Mouse (Mus musculus): ENCODE measurements around the gene Chpt1. TPM values are rescaled to one million over a fixed set of nuclear protein-coding genes. Genes with fewer than 3 reads are reported as not detected.

The Chpt1 gene
- polyA plus RNA-seq (2011; ENCODE audit: insufficient read depth, insufficient read length, low read depth, missing spikeins), result 17.9 and 18.0 TPM in 2 replicates

DNA sequence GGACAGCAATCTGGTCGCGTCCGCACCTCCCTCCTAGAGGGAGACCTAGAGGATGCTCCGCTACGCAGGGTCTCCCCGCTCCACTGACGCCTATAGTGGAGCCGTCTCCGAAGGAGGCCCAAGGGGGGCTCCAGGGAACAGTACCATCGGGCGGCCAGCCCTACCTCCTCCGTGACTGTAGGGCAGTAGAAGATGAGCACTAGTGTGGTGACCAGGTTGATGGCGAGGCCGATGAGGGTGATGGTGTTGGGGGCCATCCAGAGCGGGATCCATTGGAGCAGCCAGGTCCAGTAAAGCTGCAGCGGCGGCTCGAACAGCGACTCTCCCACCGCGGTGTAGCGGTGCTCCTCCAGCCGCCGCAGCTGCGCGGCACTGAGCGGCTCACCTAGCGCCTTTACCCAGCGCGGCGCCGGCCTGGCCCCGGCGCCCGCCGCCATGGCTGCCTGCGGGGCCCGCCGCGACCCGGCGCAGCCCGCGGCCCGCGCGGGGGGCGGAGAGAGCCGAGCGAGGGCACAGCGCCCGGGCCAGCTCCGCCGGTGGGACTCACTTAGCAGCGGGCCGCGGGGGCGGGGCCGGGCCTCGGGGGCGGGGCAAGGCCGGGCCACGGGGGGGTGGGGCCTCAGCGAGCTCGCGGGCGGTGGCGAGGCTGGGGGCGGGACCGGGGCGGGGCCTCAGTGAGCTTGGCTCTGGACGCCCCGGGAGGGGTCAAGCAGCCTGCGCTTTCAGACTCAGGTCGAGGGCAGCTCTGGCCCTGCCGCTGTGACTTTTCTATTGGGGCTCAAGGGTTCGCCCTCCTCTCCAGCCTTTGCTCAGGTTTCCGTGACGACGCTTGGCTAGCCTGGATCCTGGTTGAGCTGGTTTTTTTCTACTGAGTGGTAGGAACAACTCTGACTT is at the start of gene Chpt1:
TSS of gene Chpt1 (minus strand) at position 653 of the 894 bp plus-strand sequence.
- Histone ChIP-seq H3K9me3 (replicated peaks; ENCODE audit: control insufficient read depth, insufficient read depth, low read length, poor library complexity, severe bottlenecking) (no peaks in the 10 kb centered on the region), H3K36me3 (ENCODE audit: control insufficient read depth, insufficient read depth, low read length, poor library complexity, severe bottlenecking) (no peaks in the 10 kb centered on the region), H3K9ac (ENCODE audit: low read depth, poor library complexity, severe bottlenecking) (peak within 1 kb of the TSS; percentile 78), H3K4me3 (ENCODE audit: low read depth, low read length) (peak within 1 kb of the TSS; percentile 93), H3K27me3 (ENCODE audit: control insufficient read depth, insufficient read depth, low read length, poor library complexity, severe bottlenecking) (no peaks in the 10 kb centered on the region), H3K4me1 (ENCODE audit: control insufficient read depth, insufficient read depth, low read length) (peaks cover 4% of the 10 kb centered on the region), H3K27ac (ENCODE audit: insufficient read depth, low read length) (0 out of 2 replicates have a peak within 1 kb of the TSS, but pooled peaks have one; percentile 12)
- no peak for TF ChIP-seq CTCF (IDR thresholded peaks at IDR 0.05; ENCODE audit: low read depth, low read length)
- peak; percentile 13 for TF ChIP-seq POLR2A (IDR thresholded peaks at IDR 0.05; ENCODE audit: insufficient read depth, low read length)
- TF ChIP-seq EP300 (IDR thresholded peaks at IDR 0.05; ENCODE audit: insufficient read depth, low read depth, low read length), result no peak

DNA sequence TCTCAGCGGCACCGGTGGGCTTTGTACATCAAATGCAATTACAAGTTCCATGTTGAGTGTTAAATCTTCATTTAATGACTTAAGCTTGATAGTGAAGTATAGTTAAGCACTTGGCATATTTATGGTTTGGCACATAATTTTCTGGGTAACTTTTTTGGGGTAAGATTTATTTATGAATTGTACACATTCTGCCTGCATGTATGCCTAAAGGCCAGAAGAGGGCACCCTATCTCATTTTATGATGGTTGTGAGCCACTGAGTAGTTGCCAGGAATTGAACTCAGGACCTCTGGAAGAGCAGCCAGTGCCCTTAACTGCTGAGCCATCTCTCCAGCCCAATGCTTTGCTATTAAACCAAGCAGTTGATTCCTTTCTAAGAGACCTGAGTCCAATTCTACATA is 48.9 kb upstream of the Chpt1 start:
- no peak for TF ChIP-seq CTCF (IDR thresholded peaks at IDR 0.05; ENCODE audit: low read depth, low read length)
- TF ChIP-seq POLR2A (IDR thresholded peaks at IDR 0.05; ENCODE audit: insufficient read depth, low read length), result no peak
- no peak for TF ChIP-seq EP300 (IDR thresholded peaks at IDR 0.05; ENCODE audit: insufficient read depth, low read depth, low read length)
- H3K9ac ChIP-seq (ENCODE audit: low read depth, poor library complexity, severe bottlenecking), result no peak overlapping the region
- H3K9me3 ChIP-seq (replicated peaks; ENCODE audit: control insufficient read depth, insufficient read depth, low read length, poor library complexity, severe bottlenecking), result no peaks in the 10 kb centered on the region
- H3K4me3 ChIP-seq (ENCODE audit: low read depth, low read length), result no peak overlapping the region
- no peaks in the 10 kb centered on the region for H3K27me3 ChIP-seq (ENCODE audit: control insufficient read depth, insufficient read depth, low read length, poor library complexity, severe bottlenecking)
- H3K27ac ChIP-seq (ENCODE audit: insufficient read depth, low read length), result no peak overlapping the region
- H3K4me1 ChIP-seq (ENCODE audit: control insufficient read depth, insufficient read depth, low read length), result peaks cover 2% of the 10 kb centered on the region
- no peaks in the 10 kb centered on the region for H3K36me3 ChIP-seq (ENCODE audit: control insufficient read depth, insufficient read depth, low read length, poor library complexity, severe bottlenecking)

DNA sequence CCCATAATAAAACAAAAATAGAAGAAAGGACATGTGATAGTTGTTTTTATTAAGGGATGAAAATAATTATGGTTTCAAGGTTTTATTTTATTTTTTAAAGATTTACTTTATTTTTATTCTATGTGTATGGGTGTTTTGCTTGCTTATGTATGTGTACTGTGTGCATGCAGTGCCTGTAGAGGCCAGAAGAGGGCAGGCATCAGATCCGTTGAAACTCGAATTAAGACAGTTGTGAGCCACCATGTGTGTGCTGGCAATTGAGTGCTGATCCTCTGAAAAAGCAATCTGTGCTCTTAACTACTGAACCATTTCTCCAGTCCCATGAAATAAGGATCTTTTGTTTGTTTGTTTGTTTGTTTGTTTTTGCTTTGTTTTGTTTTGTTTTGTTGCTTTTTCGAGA is 46.4 kb upstream of the Chpt1 start:
- H3K27ac ChIP-seq (ENCODE audit: insufficient read depth, low read length), result no peak overlapping the region
- H3K36me3 ChIP-seq (ENCODE audit: control insufficient read depth, insufficient read depth, low read length, poor library complexity, severe bottlenecking), result no peaks in the 10 kb centered on the region
- no peak overlapping the region for H3K9ac ChIP-seq (ENCODE audit: low read depth, poor library complexity, severe bottlenecking)
- H3K4me1 ChIP-seq (ENCODE audit: control insufficient read depth, insufficient read depth, low read length), result peaks cover 9% of the 10 kb centered on the region
- H3K9me3 ChIP-seq (replicated peaks; ENCODE audit: control insufficient read depth, insufficient read depth, low read length, poor library complexity, severe bottlenecking), result no peaks in the 10 kb centered on the region
- TF ChIP-seq EP300 (IDR thresholded peaks at IDR 0.05; ENCODE audit: insufficient read depth, low read depth, low read length) (no peak), POLR2A (IDR thresholded peaks at IDR 0.05; ENCODE audit: insufficient read depth, low read length) (no peak), CTCF (IDR thresholded peaks at IDR 0.05; ENCODE audit: low read depth, low read length) (peak; percentile 35)
- no peak overlapping the region for H3K4me3 ChIP-seq (ENCODE audit: low read depth, low read length)
- H3K27me3 ChIP-seq (ENCODE audit: control insufficient read depth, insufficient read depth, low read length, poor library complexity, severe bottlenecking), result no peaks in the 10 kb centered on the region

DNA sequence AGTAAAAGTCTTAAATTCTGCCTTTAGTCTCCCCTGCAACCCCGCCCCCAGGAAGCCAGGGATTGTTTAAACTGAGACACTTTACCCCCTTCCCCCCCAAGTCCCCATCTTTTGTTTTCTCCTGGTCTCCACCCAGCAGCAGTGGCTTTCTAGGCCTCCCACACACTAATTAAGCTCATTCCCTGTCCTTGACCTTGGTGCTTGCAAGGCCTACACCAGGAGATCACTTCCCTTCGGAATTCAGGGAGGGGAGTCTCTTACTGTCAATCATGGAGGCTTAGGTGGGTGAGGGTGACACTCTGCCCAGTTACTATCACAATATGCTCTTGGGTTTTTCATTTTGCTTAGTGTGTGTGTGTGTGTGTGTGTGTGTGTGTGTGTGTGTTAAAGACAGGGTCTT is 43.8 kb upstream of the Chpt1 start:
- Histone ChIP-seq H3K27ac (ENCODE audit: insufficient read depth, low read length) (no peak overlapping the region), H3K9me3 (replicated peaks; ENCODE audit: control insufficient read depth, insufficient read depth, low read length, poor library complexity, severe bottlenecking) (peaks cover 8% of the 10 kb centered on the region; the same call in 1 of the 2 replicates), H3K36me3 (ENCODE audit: control insufficient read depth, insufficient read depth, low read length, poor library complexity, severe bottlenecking) (no peaks in the 10 kb centered on the region), H3K4me3 (ENCODE audit: low read depth, low read length) (no peak overlapping the region), H3K27me3 (ENCODE audit: control insufficient read depth, insufficient read depth, low read length, poor library complexity, severe bottlenecking) (no peaks in the 10 kb centered on the region), H3K4me1 (ENCODE audit: control insufficient read depth, insufficient read depth, low read length) (peaks cover 9% of the 10 kb centered on the region), H3K9ac (ENCODE audit: low read depth, poor library complexity, severe bottlenecking) (no peak overlapping the region)
- TF ChIP-seq EP300 (IDR thresholded peaks at IDR 0.05; ENCODE audit: insufficient read depth, low read depth, low read length) (peak; percentile 90), CTCF (IDR thresholded peaks at IDR 0.05; ENCODE audit: low read depth, low read length) (no peak), POLR2A (IDR thresholded peaks at IDR 0.05; ENCODE audit: insufficient read depth, low read length) (no peak)

DNA sequence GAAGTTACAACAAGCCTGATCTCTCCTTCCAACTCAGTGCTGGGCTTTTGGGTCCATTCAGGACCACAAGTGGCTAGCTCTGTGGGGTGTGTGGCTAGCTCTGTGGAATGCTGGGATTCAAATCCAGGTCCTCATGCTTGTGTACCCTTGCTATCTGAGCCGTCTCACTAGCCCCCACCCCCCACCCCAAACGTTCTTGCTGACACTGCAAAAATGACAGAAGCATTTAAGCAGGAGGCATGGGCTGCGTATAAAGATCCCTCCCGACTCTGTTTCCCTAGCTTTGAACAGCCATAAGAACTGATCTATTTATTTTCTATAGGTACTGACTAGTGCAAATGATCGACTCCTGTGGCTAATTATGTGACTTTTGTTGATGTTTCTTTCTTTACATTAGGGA is 26.8 kb upstream of the Chpt1 start:
- Histone ChIP-seq H3K9ac (ENCODE audit: low read depth, poor library complexity, severe bottlenecking) (no peak overlapping the region), H3K36me3 (ENCODE audit: control insufficient read depth, insufficient read depth, low read length, poor library complexity, severe bottlenecking) (no peaks in the 10 kb centered on the region), H3K4me1 (ENCODE audit: control insufficient read depth, insufficient read depth, low read length) (no peaks in the 10 kb centered on the region), H3K27ac (ENCODE audit: insufficient read depth, low read length) (no peak overlapping the region), H3K9me3 (replicated peaks; ENCODE audit: control insufficient read depth, insufficient read depth, low read length, poor library complexity, severe bottlenecking) (0 out of 2 replicates have a peak, but pooled peaks cover 3% of the 10 kb centered on the region), H3K4me3 (ENCODE audit: low read depth, low read length) (no peak overlapping the region), H3K27me3 (ENCODE audit: control insufficient read depth, insufficient read depth, low read length, poor library complexity, severe bottlenecking) (no peaks in the 10 kb centered on the region; the same call in 1 of the 2 replicates)
- TF ChIP-seq CTCF (IDR thresholded peaks at IDR 0.05; ENCODE audit: low read depth, low read length), result no peak
- TF ChIP-seq POLR2A (IDR thresholded peaks at IDR 0.05; ENCODE audit: insufficient read depth, low read length), result no peak
- no peak for TF ChIP-seq EP300 (IDR thresholded peaks at IDR 0.05; ENCODE audit: insufficient read depth, low read depth, low read length)

DNA sequence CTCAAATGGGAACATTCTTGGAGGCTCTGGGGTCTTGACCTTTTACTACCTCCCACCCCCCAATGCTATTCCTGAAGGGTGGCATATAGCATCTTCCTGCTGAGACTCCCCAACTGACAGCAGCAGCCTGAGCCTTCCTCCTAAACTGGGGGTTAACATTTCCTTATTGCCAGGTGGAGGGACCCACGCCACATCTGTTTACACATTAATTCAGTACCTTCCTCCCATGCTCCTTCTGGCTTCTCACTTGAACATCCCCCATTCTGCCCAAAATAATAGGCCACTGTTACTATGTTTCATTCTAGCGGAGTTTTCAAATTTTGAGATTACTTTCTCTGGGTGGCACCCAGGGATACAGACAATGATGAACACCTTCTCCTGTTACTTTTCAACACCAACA is 20.1 kb upstream of the Chpt1 start:
- H3K4me1 ChIP-seq (ENCODE audit: control insufficient read depth, insufficient read depth, low read length), result no peaks in the 10 kb centered on the region
- H3K9ac ChIP-seq (ENCODE audit: low read depth, poor library complexity, severe bottlenecking), result no peak overlapping the region
- no peaks in the 10 kb centered on the region for H3K27me3 ChIP-seq (ENCODE audit: control insufficient read depth, insufficient read depth, low read length, poor library complexity, severe bottlenecking)
- no peak overlapping the region for H3K27ac ChIP-seq (ENCODE audit: insufficient read depth, low read length)
- no peak overlapping the region for H3K4me3 ChIP-seq (ENCODE audit: low read depth, low read length)
- TF ChIP-seq EP300 (IDR thresholded peaks at IDR 0.05; ENCODE audit: insufficient read depth, low read depth, low read length) (no peak), CTCF (IDR thresholded peaks at IDR 0.05; ENCODE audit: low read depth, low read length) (no peak), POLR2A (IDR thresholded peaks at IDR 0.05; ENCODE audit: insufficient read depth, low read length) (no peak)
- H3K9me3 ChIP-seq (replicated peaks; ENCODE audit: control insufficient read depth, insufficient read depth, low read length, poor library complexity, severe bottlenecking), result no peaks in the 10 kb centered on the region
- no peaks in the 10 kb centered on the region for H3K36me3 ChIP-seq (ENCODE audit: control insufficient read depth, insufficient read depth, low read length, poor library complexity, severe bottlenecking)

All from ES-Bruce4 (cell line).